8 mouse cellular contexts compared by ENCODE assay signal in genomic region chr1:59482331-59482695, GRCm38 (mm10). TPM values are rescaled to one million over a fixed set of nuclear protein-coding genes. Genes with fewer than 3 reads are reported as not detected.
DNase-seq lines count a peak whose midpoint lies in the region; ATAC-seq and TF ChIP-seq lines count a peak whose summit lies in the region.

TSS of gene Fzd7 (plus strand) at chr1:59482424.

- H3K27ac ChIP-seq in heart, adult 2 months: peak within 1 kb of the TSS; percentile 87
- H3K27ac ChIP-seq in heart, embryonic 16.5 days (ENCODE audit: low read length): peak within 1 kb of the TSS; percentile 92
- peak within 1 kb of the TSS; percentile 74 for H3K27ac ChIP-seq in liver, embryonic 13.5 days
- peak within 1 kb of the TSS; percentile 98 for H3K27ac ChIP-seq in stomach, embryonic 15.5 days

- peaks cover 2% of the 10 kb centered on the region; the same call in 1 of the 2 replicates for H3K4me1 ChIP-seq in heart, adult 2 months (ENCODE audit: control insufficient read depth, insufficient read depth, low read length)
- peaks cover 19% of the 10 kb centered on the region for H3K4me1 ChIP-seq in heart, embryonic 16.5 days (ENCODE audit: control insufficient read depth, insufficient read depth, low read length)
- H3K4me1 ChIP-seq in liver, embryonic 13.5 days (replicated peaks): peaks cover 62% of the 10 kb centered on the region
- H3K4me1 ChIP-seq in stomach, embryonic 15.5 days: peaks cover 34% of the 10 kb centered on the region

- intact Hi-C loops in heart, adult 2 months (cut with DNase I): loop anchor here (2.0 to 5.0 kb wide), 3 partner anchors 102 to 245 kb away; partner anchors contain the start of gene Als2
- intact Hi-C loops in heart, postnatal 10 days (cut with DNase I): loop anchor here (2.0 to 5.0 kb wide), 3 partner anchors 102 to 165 kb away; no protein-coding TSS in a partner anchor

- ATAC-seq in heart, embryonic 16.5 days (replicated peaks; ENCODE audit: extremely low read depth, insufficient read depth, low FRiP score): peak; percentile 30
- peak; percentile 64 for ATAC-seq in liver, embryonic 13.5 days (ENCODE audit: low read depth)
- ATAC-seq in stomach, embryonic 15.5 days (ENCODE audit: insufficient read depth, low FRiP score, low read depth): peak; percentile 33

- no peak for DNase-seq in heart, adult 2 months
- no peak for DNase-seq in heart, postnatal 10 days
- DNase-seq in urinary bladder, adult 2 months (ENCODE audit: low spot score): no peak
- DNase-seq in urinary bladder, postnatal 14 days (ENCODE audit: low spot score): no peak
- DNase-seq in liver, embryonic 13.5 days: no peak
- no peak for DNase-seq in left cerebral cortex, adult 8-10 months (ENCODE audit: low spot score in 2 of 2)

- no peak for TF ChIP-seq EP300 in heart, adult 2 months (IDR thresholded peaks at IDR 0.05; ENCODE audit: insufficient read depth, low read depth, low read length)

- under 1% methylated on average over 34 of the region's 35 CpGs for WGBS in heart, adult 2 months
- 0% methylated on average over 34 of the region's 35 CpGs for WGBS in heart, embryonic 16.5 days
- WGBS in liver, embryonic 13.5 days (ENCODE audit: insufficient replicate concordance): under 1% methylated on average over 35 of the region's 35 CpGs
- 0% methylated on average over 35 of the region's 35 CpGs for WGBS in stomach, embryonic 15.5 days

- H3K27me3 ChIP-seq in heart, adult 2 months (ENCODE audit: control insufficient read depth, insufficient read depth, low read length): no peaks in the 10 kb centered on the region
- H3K27me3 ChIP-seq in heart, embryonic 16.5 days (ENCODE audit: control insufficient read depth, insufficient read depth, low read length): peaks cover 12% of the 10 kb centered on the region
- peaks cover 26% of the 10 kb centered on the region for H3K27me3 ChIP-seq in liver, embryonic 13.5 days
- no peaks in the 10 kb centered on the region for H3K27me3 ChIP-seq in stomach, embryonic 15.5 days (replicated peaks)

- peak within 1 kb of the TSS; percentile 84 for H3K4me3 ChIP-seq in heart, adult 2 months
- peak within 1 kb of the TSS; percentile 79 for H3K4me3 ChIP-seq in heart, embryonic 16.5 days (ENCODE audit: low read length)
- peak within 1 kb of the TSS; percentile 71 for H3K4me3 ChIP-seq in liver, embryonic 13.5 days (replicated peaks)
- peak within 1 kb of the TSS; percentile 77 for H3K4me3 ChIP-seq in stomach, embryonic 15.5 days (replicated peaks)

- H3K4me2 ChIP-seq in heart, embryonic 16.5 days (ENCODE audit: low read depth, low read length): peak within 1 kb of the TSS; percentile 99
- peak within 1 kb of the TSS; percentile 98 for H3K4me2 ChIP-seq in liver, embryonic 13.5 days
- H3K4me2 ChIP-seq in stomach, embryonic 15.5 days: peak within 1 kb of the TSS; percentile 98

- H3K9me3 ChIP-seq in heart, embryonic 16.5 days (replicated peaks; ENCODE audit: control insufficient read depth, low read length): no peaks in the 10 kb centered on the region
- no peaks in the 10 kb centered on the region for H3K9me3 ChIP-seq in liver, embryonic 13.5 days (replicated peaks)
- H3K9me3 ChIP-seq in stomach, embryonic 15.5 days: no peaks in the 10 kb centered on the region

- H3K36me3 ChIP-seq in heart, adult 2 months (ENCODE audit: control insufficient read depth, insufficient read depth, low read length): no peaks in the 10 kb centered on the region
- H3K36me3 ChIP-seq in heart, embryonic 16.5 days (ENCODE audit: control insufficient read depth, insufficient read depth): no peaks in the 10 kb centered on the region
- peaks cover 6% of the 10 kb centered on the region; the same call in 1 of the 2 replicates for H3K36me3 ChIP-seq in liver, embryonic 13.5 days
- H3K36me3 ChIP-seq in stomach, embryonic 15.5 days: no peaks in the 10 kb centered on the region

- peak within 1 kb of the TSS; percentile 74 for H3K9ac ChIP-seq in heart, adult 2 months (ENCODE audit: low read depth, low read length)
- peak within 1 kb of the TSS; percentile 84 for H3K9ac ChIP-seq in heart, embryonic 16.5 days (ENCODE audit: low read length)
- peak within 1 kb of the TSS; percentile 78 for H3K9ac ChIP-seq in liver, embryonic 13.5 days
- peak within 1 kb of the TSS; percentile 80 for H3K9ac ChIP-seq in stomach, embryonic 15.5 days

- no peak for TF ChIP-seq POLR2A in heart, adult 2 months (IDR thresholded peaks at IDR 0.05; ENCODE audit: insufficient read depth, low read depth, low read length)

- H3K79me2 ChIP-seq in heart, adult 2 months (replicated peaks; ENCODE audit: control insufficient read depth, insufficient read depth, low read length): no peaks in the 10 kb centered on the region

- TF ChIP-seq CTCF in heart, adult 2 months (IDR thresholded peaks at IDR 0.05): peak; percentile 1; the same call in 1 of the 2 replicates

RNA-seq across cellular contexts. Expression of gene Fzd7, which starts in this region (rescaled TPM):
- 1 to 10 TPM; 5.3 to 7.0 TPM for total RNA-seq in heart, adult 2 months (2021)
- 5.8 TPM in 2 replicates for polyA plus RNA-seq in heart, adult 2 months (2012; rRNA removed)
- 1 to 10 TPM; 6.4 to 6.7 TPM for total RNA-seq in heart, postnatal 10 days (2021)
- 33.0 and 44.9 TPM in 2 replicates for polyA plus RNA-seq in urinary bladder, adult 2 months (2012; rRNA removed)
- 2.9 and 3.2 TPM in 2 replicates for polyA plus RNA-seq in heart, embryonic 16.5 days (2015; fragmentation: Nextera tagmentation; extraction: Ambion mirVana)
- 1.4 and 2.0 TPM in 2 replicates for polyA plus RNA-seq in liver, embryonic 13.5 days (2015; fragmentation: Nextera tagmentation; extraction: Ambion mirVana)
- polyA plus RNA-seq in stomach, embryonic 15.5 days (2015; fragmentation: Nextera tagmentation; extraction: Ambion mirVana): 7.7 and 9.6 TPM in 2 replicates
- total RNA-seq in left cerebral cortex, adult 8-10 months (2022): 1 to 10 TPM; 7.7 to 9.5 (median 8.2) TPM
